Mouse (Mus musculus): ENCODE results near the gene Ms4a4b. TPM values are rescaled to one million over a fixed set of nuclear protein-coding genes. Genes with fewer than 3 reads are reported as not detected.

Ms4a4b gene
- polyA plus RNA-seq (2014; fragmentation: Illumina TruSeq; extraction: RNeasy Lipid Tissue Mini Kit (QIAGEN cat#74804); ENCODE audit: low read depth, low replicate concordance), result 0.76 TPM

GRCm38 (mm10) chr19:11443338-11443737 is at the start of gene Ms4a4b:
Gene Ms4a4b (plus strand): TSS chr19:11443553.

GRCm38 (mm10) chr19:11404527-11404926 is 38.8 kb upstream of the Ms4a4b start, which contains the start of gene Ms4a4c:
Gene Ms4a4c (plus strand): TSS chr19:11404770.

GRCm38 (mm10) chr19:11469215-11469614 is 25.9 kb downstream of the Ms4a4b start, which contains the start of gene Ms4a6c:
Gene Ms4a6c (plus strand): TSS chr19:11469366.

GRCm38 (mm10) chr19:11485746-11486145 is 42.4 kb downstream of the Ms4a4b start, which contains the start of gene Gm8369:
Gene Gm8369 (plus strand): TSS chr19:11485938.

GRCm38 (mm10) chr19:11516246-11516645 is 72.9 kb downstream of the Ms4a4b start, which contains the start of gene Ms4a6b:
Gene Ms4a6b (plus strand): TSS chr19:11516512.

Other genes with a start within 250 kb of the Ms4a4b start
- gene Ms4a13, start 246.8 kb upstream of the Ms4a4b start, polyA plus RNA-seq (2014; fragmentation: Illumina TruSeq; extraction: RNeasy Lipid Tissue Mini Kit (QIAGEN cat#74804); ENCODE audit: low read depth, low replicate concordance), result not detected
- gene Ms4a12, start 211.1 kb upstream of the Ms4a4b start, polyA plus RNA-seq (2014; fragmentation: Illumina TruSeq; extraction: RNeasy Lipid Tissue Mini Kit (QIAGEN cat#74804); ENCODE audit: low read depth, low replicate concordance), result not detected
- 0.50 TPM for gene Ms4a1, start 177.3 kb upstream of the Ms4a4b start, polyA plus RNA-seq (2014; fragmentation: Illumina TruSeq; extraction: RNeasy Lipid Tissue Mini Kit (QIAGEN cat#74804); ENCODE audit: low read depth, low replicate concordance)
- not detected for gene Ms4a5, start 159.7 kb upstream of the Ms4a4b start, polyA plus RNA-seq (2014; fragmentation: Illumina TruSeq; extraction: RNeasy Lipid Tissue Mini Kit (QIAGEN cat#74804); ENCODE audit: low read depth, low replicate concordance)
- gene Ms4a14, start 129.1 kb upstream of the Ms4a4b start, polyA plus RNA-seq (2014; fragmentation: Illumina TruSeq; extraction: RNeasy Lipid Tissue Mini Kit (QIAGEN cat#74804); ENCODE audit: low read depth, low replicate concordance), result 0.31 TPM
- 4.3 TPM for gene Ms4a7, start 107.4 kb upstream of the Ms4a4b start, polyA plus RNA-seq (2014; fragmentation: Illumina TruSeq; extraction: RNeasy Lipid Tissue Mini Kit (QIAGEN cat#74804); ENCODE audit: low read depth, low replicate concordance)
- gene Ms4a4a, start 68.0 kb upstream of the Ms4a4b start, polyA plus RNA-seq (2014; fragmentation: Illumina TruSeq; extraction: RNeasy Lipid Tissue Mini Kit (QIAGEN cat#74804); ENCODE audit: low read depth, low replicate concordance), result 3.3 TPM
- 0.71 TPM for gene Ms4a4c, start 38.8 kb upstream of the Ms4a4b start, polyA plus RNA-seq (2014; fragmentation: Illumina TruSeq; extraction: RNeasy Lipid Tissue Mini Kit (QIAGEN cat#74804); ENCODE audit: low read depth, low replicate concordance)
- gene Ms4a6c, start 25.8 kb downstream of the Ms4a4b start, polyA plus RNA-seq (2014; fragmentation: Illumina TruSeq; extraction: RNeasy Lipid Tissue Mini Kit (QIAGEN cat#74804); ENCODE audit: low read depth, low replicate concordance), result 7.1 TPM
- gene Gm8369, start 42.4 kb downstream of the Ms4a4b start, polyA plus RNA-seq (2014; fragmentation: Illumina TruSeq; extraction: RNeasy Lipid Tissue Mini Kit (QIAGEN cat#74804); ENCODE audit: low read depth, low replicate concordance), result not detected
- gene Ms4a6b, start 73.0 kb downstream of the Ms4a4b start, polyA plus RNA-seq (2014; fragmentation: Illumina TruSeq; extraction: RNeasy Lipid Tissue Mini Kit (QIAGEN cat#74804); ENCODE audit: low read depth, low replicate concordance), result 4.7 TPM
- gene Ms4a4d, start 93.2 kb downstream of the Ms4a4b start, polyA plus RNA-seq (2014; fragmentation: Illumina TruSeq; extraction: RNeasy Lipid Tissue Mini Kit (QIAGEN cat#74804); ENCODE audit: low read depth, low replicate concordance), result 17.2 TPM
- gene Ms4a6d, start 161.3 kb downstream of the Ms4a4b start, polyA plus RNA-seq (2014; fragmentation: Illumina TruSeq; extraction: RNeasy Lipid Tissue Mini Kit (QIAGEN cat#74804); ENCODE audit: low read depth, low replicate concordance), result 4.2 TPM
- not detected for gene Ms4a2, start 180.2 kb downstream of the Ms4a4b start, polyA plus RNA-seq (2014; fragmentation: Illumina TruSeq; extraction: RNeasy Lipid Tissue Mini Kit (QIAGEN cat#74804); ENCODE audit: low read depth, low replicate concordance)
- gene Ms4a3, start 197.3 kb downstream of the Ms4a4b start, polyA plus RNA-seq (2014; fragmentation: Illumina TruSeq; extraction: RNeasy Lipid Tissue Mini Kit (QIAGEN cat#74804); ENCODE audit: low read depth, low replicate concordance), result not detected
- gene Oosp2, start 217.0 kb downstream of the Ms4a4b start, polyA plus RNA-seq (2014; fragmentation: Illumina TruSeq; extraction: RNeasy Lipid Tissue Mini Kit (QIAGEN cat#74804); ENCODE audit: low read depth, low replicate concordance), result not detected
- not detected for gene Oosp1, start 247.6 kb downstream of the Ms4a4b start, polyA plus RNA-seq (2014; fragmentation: Illumina TruSeq; extraction: RNeasy Lipid Tissue Mini Kit (QIAGEN cat#74804); ENCODE audit: low read depth, low replicate concordance)

All from heart, adult 10 weeks (tissue).